Mouse (Mus musculus): ENCODE measurements around the gene Tmem88. TPM values are rescaled to one million over a fixed set of nuclear protein-coding genes. Genes with fewer than 3 reads are reported as not detected.

The Tmem88 gene
- total RNA-seq, 1 experiment = 23.9 TPM

DNA sequence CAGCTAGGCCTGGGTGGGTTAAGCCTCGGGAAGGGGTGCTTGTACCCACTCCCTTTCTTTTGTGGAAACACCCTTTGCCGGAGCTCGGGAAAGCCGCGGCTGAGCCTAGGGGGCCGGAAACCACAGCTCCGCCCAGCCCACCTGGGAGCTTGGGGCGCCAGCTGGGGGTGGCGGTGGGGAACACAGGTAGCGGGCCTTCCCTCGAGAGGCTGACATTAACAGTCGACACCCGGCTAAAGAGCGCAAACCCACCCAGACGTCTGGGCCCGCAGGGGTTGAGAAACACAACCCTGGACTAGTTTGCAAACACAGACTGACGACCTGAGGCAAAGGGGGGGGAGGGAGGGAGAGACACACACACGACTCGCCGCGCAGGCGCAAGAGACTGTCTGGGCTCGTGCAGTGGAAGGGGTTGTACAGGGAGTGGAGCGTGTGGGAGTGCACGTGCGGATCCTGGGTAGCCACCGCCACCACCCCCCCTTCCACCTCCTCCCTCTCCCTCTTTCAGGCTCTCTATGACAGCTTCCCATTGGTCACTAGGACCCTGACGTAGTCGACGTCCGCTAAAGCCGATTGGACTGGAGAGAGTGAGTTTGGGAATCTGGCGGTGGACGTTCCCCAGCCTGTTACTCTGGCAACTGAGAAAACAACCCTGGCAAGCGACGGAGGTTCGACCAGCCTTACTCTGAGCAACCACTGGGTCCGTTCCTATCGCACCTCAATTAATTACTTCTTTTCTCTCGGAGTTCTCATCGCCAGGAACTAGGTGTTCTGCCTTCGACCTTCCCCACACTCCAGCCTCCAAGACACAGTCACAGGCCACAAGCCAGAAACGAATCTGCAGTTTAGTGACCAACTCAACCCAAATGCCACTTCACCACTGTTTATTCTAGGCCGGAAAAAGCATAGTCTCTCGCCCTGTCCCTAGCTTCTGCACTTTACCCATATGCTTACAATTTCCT, 20.7 kb upstream of the Tmem88 start:
- peak; percentile 95 for DNase-seq (ENCODE audit: low read depth, low spot score)
- H3K36me3 ChIP-seq (ENCODE audit: control insufficient read depth, insufficient read depth, low read length, poor library complexity, severe bottlenecking) = no peaks in the 10 kb centered on the region
- peak overlapping the region; percentile 85 for H3K27ac ChIP-seq (ENCODE audit: insufficient read depth, low read depth, low read length, poor library complexity, severe bottlenecking)
- H3K4me1 ChIP-seq (ENCODE audit: control insufficient read depth in 2 of 2, insufficient read depth in 2 of 2, low read length in 2 of 2, poor library complexity in 1 of 2) = peaks cover 6 to 28% of the 10 kb centered on the region in 2 experiments
- peak overlapping the region; percentile 85 for H3K9ac ChIP-seq (ENCODE audit: insufficient read depth, low read depth, low read length, poor library complexity, severe bottlenecking)
- H3K4me3 ChIP-seq (ENCODE audit: insufficient read depth in 1 of 2, low read depth in 1 of 2, low read length in 2 of 2, poor library complexity in 1 of 2, severe bottlenecking in 1 of 2) = peak overlapping the region; percentile 71 to 79
- no peak for TF ChIP-seq ZNF384 (IDR thresholded peaks at IDR 0.05; ENCODE audit: low read depth, low read length)
- TF ChIP-seq CHD2 (IDR thresholded peaks at IDR 0.05; ENCODE audit: low read depth, low read length) = no peak
- TF ChIP-seq MAFK (IDR thresholded peaks at IDR 0.05; ENCODE audit: insufficient read depth, low read depth, low read length) = no peak
- no peak for TF ChIP-seq HCFC1 (IDR thresholded peaks at IDR 0.05; ENCODE audit: borderline replicate concordance, insufficient read depth, low read length)
- TF ChIP-seq ZC3H11A (IDR thresholded peaks at IDR 0.05; ENCODE audit: borderline replicate concordance, low read depth, low read length) = no peak
- in situ Hi-C loops (cut with MboI; ENCODE audit: low sequenced_read_pairs in 2 of 2, unreplicated experiment in 2 of 2) = no loop called here
- H3K9me3 ChIP-seq (ENCODE audit: control insufficient read depth, insufficient read depth, low read depth, low read length) = no peaks in the 10 kb centered on the region

DNA sequence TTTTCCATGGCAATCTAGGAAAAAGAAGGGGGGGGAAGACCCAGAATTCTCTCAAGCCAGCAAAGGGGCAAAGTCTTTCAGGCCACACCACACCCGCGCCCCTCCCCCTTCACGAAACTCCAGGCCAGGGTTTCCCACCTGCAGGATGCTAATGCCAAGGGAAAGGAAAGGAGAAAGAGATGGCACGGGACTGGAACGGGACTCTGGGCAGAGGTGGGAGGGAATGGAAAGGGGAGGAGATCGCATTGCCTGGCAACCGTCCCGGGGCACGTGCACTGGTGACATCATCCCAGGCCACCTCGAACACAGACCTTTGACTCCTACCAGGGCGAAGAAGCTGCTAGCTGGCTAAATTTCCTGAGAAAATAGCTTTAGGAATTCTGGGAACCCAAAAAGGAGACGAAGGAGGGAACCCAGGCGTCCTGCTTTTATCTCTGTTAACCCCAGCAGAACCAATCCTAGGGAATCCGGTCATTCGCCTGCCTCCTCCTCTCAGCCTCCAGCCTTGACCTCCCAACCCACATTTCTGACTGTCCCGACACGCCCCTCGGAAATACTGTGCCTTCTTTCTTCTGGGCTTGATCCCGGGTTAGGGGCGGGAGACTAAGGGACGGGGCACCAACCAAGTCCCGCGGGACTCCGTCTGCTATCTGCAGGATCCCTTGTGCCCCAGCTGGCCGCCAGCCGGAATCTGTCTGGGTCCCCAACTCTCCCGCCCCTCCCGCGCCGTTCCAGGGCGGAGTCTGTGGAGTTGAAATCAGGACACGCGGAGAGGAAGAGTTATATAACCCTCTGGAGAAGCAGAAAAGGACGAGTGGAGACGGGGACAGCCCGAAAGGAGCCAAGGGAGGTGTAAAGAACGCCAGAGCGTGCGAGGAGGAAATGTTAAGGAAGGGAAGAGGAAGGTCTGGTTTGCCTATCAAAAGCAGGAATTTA, 19.7 kb upstream of the Tmem88 start:
- Histone ChIP-seq H3K27ac (ENCODE audit: insufficient read depth, low read depth, low read length, poor library complexity, severe bottlenecking) (peak overlapping the region; percentile 85), H3K9me3 (ENCODE audit: control insufficient read depth, insufficient read depth, low read depth, low read length) (no peaks in the 10 kb centered on the region), H3K36me3 (ENCODE audit: control insufficient read depth, insufficient read depth, low read length, poor library complexity, severe bottlenecking) (no peaks in the 10 kb centered on the region), H3K4me1 (ENCODE audit: control insufficient read depth in 2 of 2, insufficient read depth in 2 of 2, low read length in 2 of 2, poor library complexity in 1 of 2) (peaks cover 6 to 35% of the 10 kb centered on the region in 2 experiments), H3K4me3 (ENCODE audit: insufficient read depth in 1 of 2, low read depth in 1 of 2, low read length in 2 of 2, poor library complexity in 1 of 2, severe bottlenecking in 1 of 2) (peak overlapping the region; percentile 71 to 79), H3K9ac (ENCODE audit: insufficient read depth, low read depth, low read length, poor library complexity, severe bottlenecking) (peak overlapping the region; percentile 85)
- peak; percentile 94 for DNase-seq (ENCODE audit: low read depth, low spot score)
- in situ Hi-C loops (cut with MboI; ENCODE audit: low sequenced_read_pairs in 2 of 2, unreplicated experiment in 2 of 2) = no loop called here
- TF ChIP-seq ZC3H11A (IDR thresholded peaks at IDR 0.05; ENCODE audit: borderline replicate concordance, low read depth, low read length) = no peak
- TF ChIP-seq ZNF384 (IDR thresholded peaks at IDR 0.05; ENCODE audit: low read depth, low read length) = no peak
- peak; percentile 82 for TF ChIP-seq CHD2 (IDR thresholded peaks at IDR 0.05; ENCODE audit: low read depth, low read length)
- TF ChIP-seq MAFK (IDR thresholded peaks at IDR 0.05; ENCODE audit: insufficient read depth, low read depth, low read length) = 0 out of 2 replicates have a peak, but pooled peaks have one; percentile 25
- peak; percentile 65 for TF ChIP-seq HCFC1 (IDR thresholded peaks at IDR 0.05; ENCODE audit: borderline replicate concordance, insufficient read depth, low read length)

DNA sequence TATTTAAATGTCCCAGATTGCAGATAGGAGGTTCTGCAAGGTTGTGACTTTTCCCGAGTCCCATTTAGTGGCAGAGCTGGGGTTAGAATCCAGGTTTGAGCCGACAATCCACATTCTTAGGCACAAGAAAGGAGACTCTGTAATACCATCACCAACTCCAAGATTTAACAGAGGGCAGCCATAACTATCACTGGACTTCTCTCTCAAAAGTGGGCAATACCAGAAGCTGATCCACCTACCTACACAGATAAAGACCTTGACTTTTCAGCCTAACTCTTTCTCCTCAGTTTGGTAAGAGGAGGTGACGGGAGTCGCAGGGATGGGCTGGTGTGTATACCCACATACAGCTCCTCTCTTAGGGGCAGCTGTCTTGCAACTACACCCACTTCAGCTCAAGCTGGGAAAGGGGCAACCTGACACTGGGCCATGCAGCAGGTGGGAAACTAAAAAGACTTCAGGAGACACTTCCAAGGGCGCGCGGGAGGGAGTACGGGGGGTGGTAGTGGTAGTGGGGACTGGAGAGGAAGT, 19.0 kb upstream of the Tmem88 start:
- Histone ChIP-seq H3K36me3 (ENCODE audit: control insufficient read depth, insufficient read depth, low read length, poor library complexity, severe bottlenecking) (no peaks in the 10 kb centered on the region), H3K27ac (ENCODE audit: insufficient read depth, low read depth, low read length, poor library complexity, severe bottlenecking) (peak overlapping the region; percentile 54), H3K4me3 (ENCODE audit: insufficient read depth in 1 of 2, low read depth in 1 of 2, low read length in 2 of 2, poor library complexity in 1 of 2, severe bottlenecking in 1 of 2) (peak overlapping the region; percentile 56 to 71), H3K4me1 (ENCODE audit: control insufficient read depth in 2 of 2, insufficient read depth in 2 of 2, low read length in 2 of 2, poor library complexity in 1 of 2) (peaks cover 10 to 36% of the 10 kb centered on the region in 2 experiments), H3K9me3 (ENCODE audit: control insufficient read depth, insufficient read depth, low read depth, low read length) (no peaks in the 10 kb centered on the region), H3K9ac (ENCODE audit: insufficient read depth, low read depth, low read length, poor library complexity, severe bottlenecking) (peak overlapping the region; percentile 8; the same call in 1 of the 2 replicates)
- no peak for TF ChIP-seq CHD2 (IDR thresholded peaks at IDR 0.05; ENCODE audit: low read depth, low read length)
- no peak for TF ChIP-seq ZNF384 (IDR thresholded peaks at IDR 0.05; ENCODE audit: low read depth, low read length)
- TF ChIP-seq HCFC1 (IDR thresholded peaks at IDR 0.05; ENCODE audit: borderline replicate concordance, insufficient read depth, low read length) = no peak
- no peak for TF ChIP-seq MAFK (IDR thresholded peaks at IDR 0.05; ENCODE audit: insufficient read depth, low read depth, low read length)
- TF ChIP-seq ZC3H11A (IDR thresholded peaks at IDR 0.05; ENCODE audit: borderline replicate concordance, low read depth, low read length) = no peak
- in situ Hi-C loops (cut with MboI; ENCODE audit: low sequenced_read_pairs in 2 of 2, unreplicated experiment in 2 of 2) = no loop called here
- DNase-seq (ENCODE audit: low read depth, low spot score) = no peak

DNA sequence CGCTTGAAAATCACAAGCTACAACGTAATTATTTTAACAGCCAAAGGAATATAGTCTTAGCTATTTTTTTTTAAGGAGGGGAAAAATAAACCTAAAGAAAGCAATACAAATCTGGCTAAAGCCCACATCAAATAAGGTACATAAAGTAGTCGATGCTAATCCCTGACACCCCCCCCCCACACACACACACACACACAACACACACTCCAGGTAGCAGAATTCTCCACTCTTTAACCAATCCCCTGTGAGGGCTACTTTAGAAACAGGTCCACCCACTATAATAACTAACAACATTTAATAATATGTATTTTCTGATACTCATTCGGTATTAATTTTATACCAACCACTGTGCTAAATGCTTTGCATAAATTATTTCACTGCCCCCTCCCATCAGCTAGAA, 18.5 kb upstream of the Tmem88 start:
- no peak for DNase-seq (ENCODE audit: low read depth, low spot score)
- Histone ChIP-seq H3K9me3 (ENCODE audit: control insufficient read depth, insufficient read depth, low read depth, low read length) (no peaks in the 10 kb centered on the region), H3K4me3 (ENCODE audit: insufficient read depth in 1 of 2, low read depth in 1 of 2, low read length in 2 of 2, poor library complexity in 1 of 2, severe bottlenecking in 1 of 2) (peak overlapping the region; percentile 11 to 56), H3K27ac (ENCODE audit: insufficient read depth, low read depth, low read length, poor library complexity, severe bottlenecking) (no peak overlapping the region; the same call in 1 of the 2 replicates), H3K9ac (ENCODE audit: insufficient read depth, low read depth, low read length, poor library complexity, severe bottlenecking) (no peak overlapping the region), H3K4me1 (ENCODE audit: control insufficient read depth in 2 of 2, insufficient read depth in 2 of 2, low read length in 2 of 2, poor library complexity in 1 of 2) (peaks cover 10 to 39% of the 10 kb centered on the region in 2 experiments), H3K36me3 (ENCODE audit: control insufficient read depth, insufficient read depth, low read length, poor library complexity, severe bottlenecking) (no peaks in the 10 kb centered on the region)
- TF ChIP-seq ZC3H11A (IDR thresholded peaks at IDR 0.05; ENCODE audit: borderline replicate concordance, low read depth, low read length) = no peak
- no peak for TF ChIP-seq HCFC1 (IDR thresholded peaks at IDR 0.05; ENCODE audit: borderline replicate concordance, insufficient read depth, low read length)
- TF ChIP-seq CHD2 (IDR thresholded peaks at IDR 0.05; ENCODE audit: low read depth, low read length) = no peak
- TF ChIP-seq MAFK (IDR thresholded peaks at IDR 0.05; ENCODE audit: insufficient read depth, low read depth, low read length) = no peak
- TF ChIP-seq ZNF384 (IDR thresholded peaks at IDR 0.05; ENCODE audit: low read depth, low read length) = no peak
- in situ Hi-C loops (cut with MboI; ENCODE audit: low sequenced_read_pairs in 2 of 2, unreplicated experiment in 2 of 2) = no loop called here
